Mouse (Mus musculus) layer of hippocampus, postnatal 10 days (tissue): ENCODE measurements at regions not wholly inside any gene's neighbourhood (a gene's known extent, or its start where the extent isn't known, plus 50 kb on each side); places are given as distances from the start of the nearest gene placed in this dataset.

Experiments
- DNase-seq, 2 experiments: peaks; one replicate each; pipeline ENCODE4 v3.0.0; 2021; ENCODE audit warnings: low spot score in 2 of 2

- DNase-seq: peak; percentile 41 to 61
Measured at GRCm38 (mm10) chr9:42196552-42196951, 67.5 kb downstream of the Sc5d start.

- DNase-seq: no peak
Measured at GRCm38 (mm10) chr9:42196110-42196509, 67.9 kb downstream of the Sc5d start.

GRCm38 (mm10) chr9:42195651-42196050, 68.4 kb downstream of the Sc5d start:
- DNase-seq: no peak

- DNase-seq: no peak
Measured at GRCm38 (mm10) chr9:42194939-42195338, 69.1 kb downstream of the Sc5d start.

- DNase-seq: no peak
Measured at GRCm38 (mm10) chr9:42194176-42194575, 69.9 kb downstream of the Sc5d start.

- DNase-seq: no peak
Measured at GRCm38 (mm10) chr9:42192967-42193733, 69.1 kb upstream of the Sorl1 start.

- peak; percentile 54 to 62 for DNase-seq
Measured at GRCm38 (mm10) chr9:42187371-42188228, 63.5 kb upstream of the Sorl1 start.

- DNase-seq: no peak
Measured at GRCm38 (mm10) chr9:42184104-42184635, 60.1 kb upstream of the Sorl1 start.

GRCm38 (mm10) chr9:42183448-42183847, 59.4 kb upstream of the Sorl1 start:
- DNase-seq: peak; percentile 66 to 78

GRCm38 (mm10) chr9:42182400-42182799, 58.3 kb upstream of the Sorl1 start:
- DNase-seq: no peak

GRCm38 (mm10) chr9:42180152-42180551, 56.1 kb upstream of the Sorl1 start:
- DNase-seq: no peak

- no peak for DNase-seq
Measured at GRCm38 (mm10) chr9:42178759-42179377, 54.8 kb upstream of the Sorl1 start.

GRCm38 (mm10) chr9:42174349-42174955, 50.4 kb upstream of the Sorl1 start:
- DNase-seq: no peak
